Mouse (Mus musculus): ENCODE measurements at regions not wholly inside any gene's neighbourhood (a gene's known extent, or its start where the extent isn't known, plus 50 kb on each side); places are given as distances from the start of the nearest gene placed in this dataset.

DNA sequence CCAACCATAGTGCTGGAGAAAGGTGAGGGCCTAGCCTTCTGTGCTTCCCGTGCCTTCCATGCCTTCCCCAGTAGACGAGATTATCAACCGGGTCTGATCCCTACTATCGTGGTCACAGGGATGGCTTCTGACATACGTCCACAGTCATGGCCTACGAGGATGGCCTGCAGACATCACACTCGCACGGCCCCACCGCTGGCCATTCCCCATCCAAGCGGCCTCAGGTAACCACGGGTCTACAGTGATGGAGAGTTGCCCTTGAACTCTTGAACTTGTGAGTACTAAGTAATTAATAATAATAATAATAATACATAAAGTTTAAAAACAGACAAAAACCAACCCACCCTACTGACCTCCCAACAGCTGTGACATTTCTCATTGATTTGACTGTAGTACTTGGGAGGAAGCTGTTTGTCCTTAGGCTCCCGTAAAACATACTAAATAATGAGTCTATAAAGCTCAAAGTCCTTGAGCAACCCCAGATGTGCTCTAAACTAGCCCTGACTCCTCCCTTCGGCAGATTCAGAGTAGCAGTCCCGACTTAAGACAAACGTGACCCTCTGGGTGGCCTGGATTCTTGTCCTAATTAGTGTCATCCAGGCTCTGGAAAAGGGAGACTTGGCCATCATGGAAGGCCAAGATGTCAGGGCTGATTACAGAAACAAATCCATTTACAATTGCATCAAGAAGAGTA lies 225.9 kb upstream of the Jarid2 start:
- TF ChIP-seq EP300 (IDR thresholded peaks at IDR 0.05; ENCODE audit: low read depth) = no peak
- no peak for TF ChIP-seq CTCF (IDR thresholded peaks at IDR 0.05; ENCODE audit: low read depth)
